ENCODE assay signal across 8 mouse cellular contexts in genomic region chr10:4188614-4189402, GRCm38 (mm10).
A peak's percentile ranks its signal among the peaks of the same experiment; 100 is the strongest.
DNase-seq lines count a peak whose midpoint lies in the region; ATAC-seq lines count a peak whose summit lies in the region.

No protein-coding gene starts in this region.

- no peaks in the 10 kb centered on the region for H3K9me3 ChIP-seq in forebrain, embryonic 14.5 days (replicated peaks; ENCODE audit: control insufficient read depth, low read length)
- 0 out of 2 replicates have a peak, but pooled peaks cover 3% of the 10 kb centered on the region for H3K9me3 ChIP-seq in forebrain, embryonic 10.5 days
- no peaks in the 10 kb centered on the region for H3K9me3 ChIP-seq in heart, embryonic 14.5 days (ENCODE audit: control insufficient read depth, low read length)

- no peak overlapping the region for H3K27ac ChIP-seq in forebrain, embryonic 14.5 days (ENCODE audit: low read depth, low read length)
- no peak overlapping the region for H3K27ac ChIP-seq in forebrain, embryonic 10.5 days
- no peak overlapping the region for H3K27ac ChIP-seq in heart, embryonic 14.5 days (replicated peaks in 1 of 2; ENCODE audit: control insufficient read depth in 1 of 2, insufficient read depth in 1 of 2, low read depth in 2 of 2, low read length in 2 of 2)

- ATAC-seq in forebrain, embryonic 14.5 days = no peak
- peak; percentile 61 for ATAC-seq in heart, embryonic 14.5 days (ENCODE audit: insufficient number of reproducible peaks, insufficient read depth, low FRiP score, low read depth)

- H3K9ac ChIP-seq in forebrain, embryonic 14.5 days (ENCODE audit: low read length) = no peak overlapping the region
- no peak overlapping the region for H3K9ac ChIP-seq in heart, embryonic 14.5 days (ENCODE audit: low read length)

- peak; percentile 19 for DNase-seq in forebrain, embryonic 14.5 days (ENCODE audit: low spot score)
- no peak for DNase-seq in forebrain, embryonic 10.5 days (ENCODE audit: extremely low spot score, low spot score)
- DNase-seq in adrenal gland, postnatal 14 days = peak; percentile 90
- DNase-seq in kidney, postnatal 36 days = peak; percentile 25 to 66
- DNase-seq in ovary, postnatal 10 days (ENCODE audit: low spot score) = peak; percentile 48
- DNase-seq in left cerebral cortex, postnatal 36 days (ENCODE audit: low spot score in 2 of 2) = no peak
- DNase-seq in spleen, adult 12 weeks (ENCODE audit: low spot score) = no peak

- no peaks in the 10 kb centered on the region for H3K27me3 ChIP-seq in forebrain, embryonic 14.5 days (replicated peaks; ENCODE audit: control insufficient read depth, insufficient read depth, low read length)
- no peaks in the 10 kb centered on the region for H3K27me3 ChIP-seq in forebrain, embryonic 10.5 days (ENCODE audit: poor library complexity, severe bottlenecking)
- no peaks in the 10 kb centered on the region for H3K27me3 ChIP-seq in heart, embryonic 14.5 days (ENCODE audit: control insufficient read depth, insufficient read depth, low read length)

- H3K36me3 ChIP-seq in forebrain, embryonic 14.5 days (ENCODE audit: control insufficient read depth, insufficient read depth, low read length) = no peaks in the 10 kb centered on the region
- no peaks in the 10 kb centered on the region for H3K36me3 ChIP-seq in forebrain, embryonic 10.5 days (replicated peaks)
- H3K36me3 ChIP-seq in heart, embryonic 14.5 days (ENCODE audit: control insufficient read depth, insufficient read depth, low read length) = no peaks in the 10 kb centered on the region

- no peak overlapping the region for H3K4me3 ChIP-seq in forebrain, embryonic 14.5 days (ENCODE audit: low read depth, low read length)
- no peak overlapping the region for H3K4me3 ChIP-seq in forebrain, embryonic 10.5 days
- no peak overlapping the region for H3K4me3 ChIP-seq in heart, embryonic 14.5 days (ENCODE audit: control insufficient read depth in 1 of 2, insufficient read depth in 1 of 2, low read depth in 1 of 2, low read length in 2 of 2)

- no peaks in the 10 kb centered on the region for H3K4me1 ChIP-seq in forebrain, embryonic 14.5 days (ENCODE audit: control insufficient read depth, insufficient read depth, low read length)
- H3K4me1 ChIP-seq in forebrain, embryonic 10.5 days = no peaks in the 10 kb centered on the region
- peaks cover 9 to 11% of the 10 kb centered on the region in 2 experiments for H3K4me1 ChIP-seq in heart, embryonic 14.5 days (ENCODE audit: control insufficient read depth in 2 of 2, insufficient read depth in 2 of 2, low read length in 2 of 2)

- WGBS in forebrain, embryonic 14.5 days = 87% methylated on average over 18 of the region's 18 CpGs
- WGBS in forebrain, embryonic 10.5 days = 93% methylated on average over 18 of the region's 18 CpGs
- 56% methylated on average over 18 of the region's 18 CpGs for WGBS in heart, embryonic 14.5 days

- intact Hi-C loops in left cerebral cortex, postnatal 36 days (cut with DNase I) = no loop called here

- no peak overlapping the region for H3K4me2 ChIP-seq in forebrain, embryonic 14.5 days (ENCODE audit: low read length)
- no peak overlapping the region for H3K4me2 ChIP-seq in heart, embryonic 14.5 days (ENCODE audit: low read length)

Comparison
In these comparisons a context has a peak if more than half of its experiments do, and no peak if none do; other contexts are left out.
1. DNase-seq: peak in forebrain, embryonic 14.5 days (single experiment), adrenal gland, postnatal 14 days (single experiment), kidney, postnatal 36 days (2 of 2) and ovary, postnatal 10 days (single experiment); none in forebrain, embryonic 10.5 days (single experiment), left cerebral cortex, postnatal 36 days (0 of 2) and spleen, adult 12 weeks (single experiment).